Mouse (Mus musculus) midbrain, embryonic 10.5 days (tissue): ENCODE measurements at regions not wholly inside any gene's neighbourhood (a gene's known extent, or its start where the extent isn't known, plus 50 kb on each side); places are given as distances from the start of the nearest gene placed in this dataset.

Experiments used
- DNase-seq: peaks from one replicate; pipeline ENCODE4 v3.0.0-alpha.2; 2017; ENCODE audit warnings: low spot score
- H3K27ac ChIP-seq: fragments of 300-500 bp; sonication (generic); replicated peaks from 2 replicates; pipeline ENCODE4 v1.5.1; 2016; ENCODE audit warnings: mild to moderate bottlenecking
- H3K27me3 ChIP-seq: fragments of 300-500 bp; sonication (generic); 2 replicates; pipeline ENCODE4 v1.6.1; 2016; ENCODE audit warnings: low read depth, mild to moderate bottlenecking; ENCODE audit not compliant: poor library complexity, severe bottlenecking
- H3K36me3 ChIP-seq: fragments of 300-500 bp; sonication (generic); 2 replicates; pipeline ENCODE4 v1.6.1; 2016; ENCODE audit warnings: mild to moderate bottlenecking, moderate library complexity
- H3K4me1 ChIP-seq: fragments of 300-500 bp; sonication (generic); 2 replicates; pipeline ENCODE4 v1.6.1; 2016
- H3K4me3 ChIP-seq: fragments of 300-500 bp; sonication (generic); 2 replicates; pipeline ENCODE4 v1.5.1; 2016; ENCODE audit warnings: mild to moderate bottlenecking, moderate library complexity
- H3K9me3 ChIP-seq: fragments of 300-500 bp; sonication (generic); replicated peaks from 2 replicates; pipeline ENCODE4 v1.6.1; 2016; ENCODE audit warnings: mild to moderate bottlenecking
- WGBS: fragments of 180-500 bp; shearing (Covaris S2); methylation state at CpG from one replicate; pipeline ENCODE4 v1.1.7; 2016; 5-methylcytosine and 5-hydroxymethylcytosine counted together

DNA sequence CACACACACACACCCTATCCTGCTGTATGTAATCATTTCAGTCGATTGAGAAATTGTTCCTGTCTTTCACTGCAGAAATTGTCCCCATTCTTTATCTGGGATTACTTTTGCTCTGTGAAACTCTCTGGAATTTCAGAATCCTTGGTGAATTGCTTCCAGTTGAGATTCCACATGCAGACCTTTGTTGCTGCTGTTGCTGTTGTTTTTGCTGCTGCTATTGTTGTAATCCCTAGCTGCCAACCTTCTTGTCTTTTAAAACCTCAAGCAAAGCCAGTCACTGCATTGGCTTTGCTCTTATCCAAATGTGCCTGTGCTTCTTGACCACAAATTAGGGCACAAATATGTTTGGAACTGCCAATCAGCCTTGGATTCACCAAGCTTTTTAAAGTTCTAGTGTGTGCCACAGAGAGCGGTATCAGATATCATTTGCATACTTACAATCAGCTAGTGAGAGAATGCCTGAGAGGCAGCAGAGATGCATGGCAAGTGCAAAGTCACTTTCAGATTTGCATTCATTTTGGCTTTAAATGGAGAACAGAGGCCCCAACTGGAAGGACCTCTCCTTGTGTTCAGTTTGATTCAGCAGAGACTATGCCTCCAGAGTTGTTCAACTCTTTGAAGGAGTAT is 1187.0 kb upstream of the Map3k7 start:
- WGBS = 47% methylated on average over 2 of the region's 2 CpGs
- DNase-seq = no peak
- no peaks in the 10 kb centered on the region for H3K27me3 ChIP-seq
- no peaks in the 10 kb centered on the region for H3K36me3 ChIP-seq
- H3K27ac ChIP-seq = peak overlapping the region; percentile 75
- no peaks in the 10 kb centered on the region for H3K9me3 ChIP-seq
- no peak overlapping the region for H3K4me3 ChIP-seq
- peaks cover 22% of the 10 kb centered on the region for H3K4me1 ChIP-seq

DNA sequence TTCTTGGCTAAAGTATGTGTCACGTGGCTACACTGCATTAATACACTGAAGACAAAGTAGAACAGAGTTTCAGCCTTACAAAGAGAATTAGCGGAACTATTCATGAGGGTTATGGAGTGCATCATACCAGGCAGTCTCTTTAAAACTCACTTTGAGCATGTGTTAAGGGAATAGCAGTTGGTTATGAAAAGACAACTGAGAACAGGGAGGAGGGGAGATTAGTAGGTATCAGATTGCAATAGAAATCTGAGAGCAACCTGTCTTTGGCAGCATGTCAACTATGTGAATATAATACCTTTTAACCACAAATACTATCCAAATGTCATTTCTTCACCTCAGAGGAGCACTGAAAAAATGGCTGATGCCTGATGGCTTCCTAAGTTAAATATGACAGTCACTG is 1182.2 kb upstream of the Map3k7 start:
- Histone ChIP-seq H3K36me3 (no peaks in the 10 kb centered on the region), H3K27ac (no peak overlapping the region), H3K4me1 (peaks cover 13% of the 10 kb centered on the region), H3K9me3 (no peaks in the 10 kb centered on the region), H3K4me3 (no peak overlapping the region), H3K27me3 (no peaks in the 10 kb centered on the region)
- no peak for DNase-seq
- 89% methylated on average over 2 of the region's 2 CpGs for WGBS

DNA sequence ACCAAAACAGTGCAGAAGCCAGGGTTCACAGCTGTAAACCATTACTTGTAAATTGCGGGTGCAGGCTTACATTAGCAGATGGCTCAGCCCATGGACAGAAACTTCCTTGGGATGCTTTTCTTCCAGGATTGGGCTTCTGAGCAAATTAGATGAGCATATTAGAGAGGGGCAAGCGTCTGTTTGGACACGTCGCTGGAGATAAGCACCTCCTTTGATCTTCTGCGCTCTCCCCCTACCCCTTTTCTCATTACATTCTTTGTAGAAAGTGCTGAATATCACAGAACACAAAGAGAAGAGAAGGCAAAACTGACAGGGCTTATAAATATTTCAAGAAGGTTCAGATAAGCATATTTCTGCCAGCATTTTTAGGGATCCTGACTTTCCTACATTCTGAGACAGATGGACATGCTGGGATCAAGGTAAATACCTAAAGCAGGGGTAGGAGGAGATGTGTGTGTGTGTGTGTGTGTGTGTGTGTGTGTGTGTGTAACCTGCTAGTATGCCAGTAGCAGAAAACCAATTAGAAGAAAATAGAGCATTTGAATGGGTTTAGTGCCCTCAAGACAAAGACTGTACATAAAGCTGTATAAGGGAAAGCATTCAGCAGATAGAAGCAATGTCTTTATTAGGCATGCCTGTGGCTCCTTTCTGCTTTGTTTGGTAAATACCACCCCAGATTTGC is 1173.8 kb upstream of the Map3k7 start:
- Histone ChIP-seq H3K27ac (peak overlapping the region; percentile 38), H3K4me1 (peaks cover 19% of the 10 kb centered on the region), H3K4me3 (no peak overlapping the region), H3K9me3 (no peaks in the 10 kb centered on the region), H3K27me3 (no peaks in the 10 kb centered on the region), H3K36me3 (no peaks in the 10 kb centered on the region)
- no peak for DNase-seq
- 42% methylated on average over 5 of the region's 5 CpGs for WGBS

DNA sequence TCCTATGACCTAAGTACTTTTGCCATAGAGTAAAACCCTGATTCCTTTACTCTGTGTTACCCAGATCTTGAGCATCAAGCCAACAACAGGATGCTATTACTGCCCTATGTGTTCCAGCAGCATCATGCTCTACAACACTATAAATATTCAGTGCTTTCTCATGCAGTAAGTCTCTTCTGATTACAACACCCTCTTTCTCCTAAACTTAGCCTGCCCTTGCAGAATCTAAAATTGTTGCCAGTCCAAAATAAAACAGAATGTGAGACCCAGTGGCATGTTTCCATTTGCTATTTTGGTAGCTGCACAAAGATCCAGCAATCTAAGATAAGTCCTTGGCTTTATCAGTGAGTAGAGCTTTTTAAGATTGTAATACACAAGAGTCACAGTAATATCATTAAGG is 1154.1 kb upstream of the Map3k7 start:
- H3K4me1 ChIP-seq = no peaks in the 10 kb centered on the region
- H3K27ac ChIP-seq = no peak overlapping the region
- H3K9me3 ChIP-seq = no peaks in the 10 kb centered on the region
- H3K4me3 ChIP-seq = no peak overlapping the region
- H3K36me3 ChIP-seq = no peaks in the 10 kb centered on the region
- no peak for DNase-seq
- H3K27me3 ChIP-seq = no peaks in the 10 kb centered on the region

DNA sequence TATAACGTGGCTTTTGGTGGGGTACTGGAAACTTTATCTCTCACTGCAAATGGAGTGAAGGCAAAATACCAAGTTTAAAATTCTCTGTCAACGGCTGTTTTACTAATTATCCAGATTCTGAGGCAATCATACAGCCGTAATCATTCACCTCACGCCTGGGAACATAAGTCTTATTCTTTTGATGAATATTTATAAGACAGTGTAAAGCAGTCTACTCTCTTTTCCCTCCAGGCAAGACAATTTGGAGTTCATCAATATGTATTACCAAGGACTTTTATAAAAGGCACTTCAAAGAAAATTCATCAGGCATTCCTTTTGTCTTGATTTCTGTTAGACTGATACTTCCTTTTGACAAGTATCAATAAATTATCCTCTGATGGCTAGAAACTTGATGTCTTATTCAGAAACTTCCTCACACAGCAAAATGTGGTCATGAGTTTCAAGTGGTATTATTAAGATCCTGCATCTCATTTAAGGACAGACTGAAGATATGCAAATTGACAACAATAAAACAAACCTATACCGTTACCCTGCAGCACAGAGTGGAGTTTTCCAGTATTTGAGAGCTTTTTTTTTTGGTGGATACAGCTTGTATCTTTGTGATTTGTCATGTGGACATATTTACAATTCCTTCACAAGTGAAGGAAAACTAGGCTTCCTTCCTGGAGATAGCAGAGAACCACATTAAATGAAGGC is 1108.4 kb upstream of the Map3k7 start:
- 80% methylated on average over 5 of the region's 5 CpGs for WGBS
- no peaks in the 10 kb centered on the region for H3K36me3 ChIP-seq
- no peaks in the 10 kb centered on the region for H3K27me3 ChIP-seq
- H3K9me3 ChIP-seq = no peaks in the 10 kb centered on the region
- DNase-seq = no peak
- no peaks in the 10 kb centered on the region for H3K4me1 ChIP-seq
- no peak overlapping the region for H3K4me3 ChIP-seq
- no peak overlapping the region for H3K27ac ChIP-seq

DNA sequence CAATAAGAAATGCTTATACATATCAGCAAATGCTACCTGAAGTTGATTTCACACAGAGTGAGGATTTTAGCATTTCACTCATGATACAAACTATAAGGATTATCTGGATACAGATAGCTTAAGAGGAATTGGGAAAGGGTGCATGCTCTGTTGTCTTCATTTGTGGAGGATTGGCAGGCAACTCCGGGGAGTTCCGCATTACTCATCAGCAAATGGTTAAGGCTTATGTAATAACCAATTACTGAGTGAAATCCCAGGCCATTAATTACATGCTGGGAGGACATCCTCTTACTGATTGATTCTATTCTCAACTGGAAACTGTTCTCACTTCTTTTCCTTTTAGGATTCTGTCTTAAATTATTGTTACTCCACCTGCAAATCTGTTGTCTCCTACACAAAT is 1058.9 kb upstream of the Map3k7 start:
- Histone ChIP-seq H3K27ac (no peak overlapping the region), H3K4me3 (no peak overlapping the region), H3K4me1 (no peaks in the 10 kb centered on the region), H3K36me3 (no peaks in the 10 kb centered on the region), H3K27me3 (no peaks in the 10 kb centered on the region), H3K9me3 (no peaks in the 10 kb centered on the region)
- WGBS = 84% methylated on average over 2 of the region's 2 CpGs
- no peak for DNase-seq

DNA sequence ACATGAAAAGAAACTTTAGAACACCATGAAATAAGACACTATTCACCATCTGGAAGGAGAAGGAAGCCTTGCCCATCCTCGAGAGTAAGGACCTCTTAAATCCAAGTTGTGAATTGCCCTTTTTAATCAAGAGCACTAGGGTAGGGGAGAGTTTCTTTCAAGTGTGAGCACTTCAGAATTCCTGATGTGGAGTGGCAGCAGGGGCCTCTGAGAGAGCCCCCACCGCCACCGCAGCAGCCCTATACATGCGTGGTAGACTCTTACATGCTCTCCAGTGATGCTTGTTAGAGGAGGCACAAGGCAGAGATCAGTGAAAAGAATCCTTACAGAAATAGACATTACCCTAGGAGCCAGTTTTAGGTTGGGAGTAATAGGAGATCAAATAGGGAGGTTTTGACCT is 1041.0 kb upstream of the Map3k7 start:
- Histone ChIP-seq H3K27me3 (no peaks in the 10 kb centered on the region), H3K36me3 (no peaks in the 10 kb centered on the region), H3K27ac (no peak overlapping the region), H3K4me3 (no peak overlapping the region), H3K4me1 (no peaks in the 10 kb centered on the region), H3K9me3 (no peaks in the 10 kb centered on the region)
- 86% methylated on average over 4 of the region's 4 CpGs for WGBS
- no peak for DNase-seq

DNA sequence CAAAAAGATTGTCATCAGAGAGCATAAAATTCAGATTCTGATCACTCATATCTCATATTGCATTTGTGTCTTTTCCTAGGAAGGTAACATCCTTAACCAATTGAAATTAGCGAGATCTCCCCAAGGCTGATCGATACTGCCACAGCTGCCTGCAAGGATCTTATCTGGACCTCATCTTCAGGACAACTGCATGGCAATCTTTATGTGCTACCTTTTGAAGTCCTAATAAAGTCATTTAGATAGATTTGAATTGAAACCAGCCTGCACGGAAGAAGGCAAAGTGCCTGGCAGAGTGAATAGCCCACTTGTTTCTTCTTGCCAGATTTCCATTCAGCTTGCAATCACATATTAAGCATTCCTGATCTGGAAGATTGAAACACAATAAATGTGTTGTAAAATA is 1031.5 kb upstream of the Map3k7 start:
- DNase-seq = no peak
- WGBS = 73% methylated on average over 3 of the region's 3 CpGs
- Histone ChIP-seq H3K4me1 (no peaks in the 10 kb centered on the region), H3K27ac (no peak overlapping the region), H3K36me3 (no peaks in the 10 kb centered on the region), H3K4me3 (no peak overlapping the region), H3K9me3 (no peaks in the 10 kb centered on the region), H3K27me3 (no peaks in the 10 kb centered on the region)

DNA sequence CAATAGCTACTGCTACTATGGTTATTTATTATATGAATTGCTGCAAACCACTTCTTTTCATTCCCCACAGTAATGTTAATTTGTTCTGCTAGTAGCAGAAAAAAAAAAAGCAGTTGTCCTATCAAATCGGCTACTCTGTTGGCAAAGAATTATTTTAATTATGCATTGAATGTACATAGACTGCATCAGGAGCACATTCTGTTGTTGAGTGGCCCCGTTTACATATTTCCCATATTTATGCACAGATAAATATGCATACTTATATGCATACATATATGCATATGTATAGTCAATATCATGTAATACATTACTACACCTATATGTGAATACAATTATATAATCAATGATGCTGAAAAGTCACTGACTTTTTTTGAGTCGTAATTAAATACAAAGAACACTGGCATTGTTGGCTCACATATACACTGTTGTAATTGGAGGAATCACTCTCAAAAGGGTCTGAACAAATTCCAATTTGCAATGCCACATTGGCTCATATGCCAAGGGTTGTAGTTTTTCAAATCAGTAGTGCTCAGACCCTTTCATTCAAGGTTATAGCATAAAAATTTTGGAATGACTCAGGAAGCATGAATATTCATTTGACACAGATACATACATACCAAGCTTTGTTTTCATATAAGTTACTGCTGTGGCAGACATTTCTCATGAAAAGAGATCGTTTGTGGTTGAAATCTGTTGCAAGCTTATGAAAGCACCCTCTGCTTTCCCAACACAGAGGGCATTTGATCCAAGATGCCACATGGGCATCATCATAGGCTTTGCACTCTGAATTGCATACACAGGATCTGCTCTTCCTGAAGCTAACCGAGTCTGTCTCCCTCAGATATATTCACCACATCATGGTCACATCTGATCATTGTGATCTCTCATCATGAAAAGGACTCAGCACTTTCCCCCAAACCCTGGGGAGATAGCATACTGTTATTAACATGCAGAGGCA is 1030.6 kb upstream of the Map3k7 start:
- Histone ChIP-seq H3K27me3 (no peaks in the 10 kb centered on the region), H3K4me1 (no peaks in the 10 kb centered on the region), H3K27ac (no peak overlapping the region), H3K4me3 (no peak overlapping the region), H3K9me3 (no peaks in the 10 kb centered on the region), H3K36me3 (no peaks in the 10 kb centered on the region)
- DNase-seq = no peak
- WGBS = 86% methylated on average over 5 of the region's 5 CpGs

DNA sequence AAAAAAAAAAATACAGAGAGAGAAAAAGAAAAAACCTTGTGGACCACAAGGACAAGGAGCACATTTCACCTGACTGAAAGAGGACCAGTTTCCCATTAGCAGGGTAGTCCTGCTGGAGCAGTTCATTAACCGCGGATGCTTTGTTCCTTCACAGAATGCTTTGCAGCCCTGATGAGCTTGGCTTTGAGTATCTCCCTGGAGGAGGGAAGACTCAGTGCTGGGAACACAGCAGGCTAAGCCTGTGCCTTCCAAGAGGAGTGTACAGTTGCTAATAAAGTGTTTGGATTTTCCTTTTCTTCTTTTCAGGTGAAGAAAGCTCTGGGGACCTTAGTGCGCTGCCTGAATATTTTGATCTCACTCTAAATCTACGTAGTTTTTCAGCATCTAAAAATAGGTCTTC is 980.3 kb upstream of the Map3k7 start:
- Histone ChIP-seq H3K27me3 (no peaks in the 10 kb centered on the region), H3K4me1 (0 out of 2 replicates have a peak, but pooled peaks cover 4% of the 10 kb centered on the region), H3K36me3 (no peaks in the 10 kb centered on the region), H3K4me3 (no peak overlapping the region), H3K9me3 (no peaks in the 10 kb centered on the region), H3K27ac (no peak overlapping the region)
- DNase-seq = no peak
- WGBS = 76% methylated on average over 4 of the region's 4 CpGs

DNA sequence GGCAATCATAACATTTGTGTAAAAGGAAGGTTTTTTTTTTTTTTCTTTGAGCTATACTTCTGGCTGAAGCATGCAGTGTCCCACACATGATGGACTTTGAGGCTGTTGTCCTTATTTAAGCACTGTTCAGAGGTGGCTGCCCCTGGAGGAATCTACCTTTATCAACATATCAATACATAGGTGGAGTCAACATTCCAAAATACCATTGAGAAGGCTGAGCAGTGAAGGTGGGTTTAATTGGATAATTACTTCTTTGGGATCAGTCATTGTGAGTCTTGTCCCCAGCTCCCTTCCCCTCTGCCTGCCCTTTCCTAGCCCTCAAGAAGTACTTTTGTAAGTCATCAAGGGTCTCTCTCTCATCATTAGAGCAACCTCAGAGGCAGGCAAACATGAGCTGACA is 951.9 kb upstream of the Map3k7 start:
- H3K27ac ChIP-seq = no peak overlapping the region

DNA sequence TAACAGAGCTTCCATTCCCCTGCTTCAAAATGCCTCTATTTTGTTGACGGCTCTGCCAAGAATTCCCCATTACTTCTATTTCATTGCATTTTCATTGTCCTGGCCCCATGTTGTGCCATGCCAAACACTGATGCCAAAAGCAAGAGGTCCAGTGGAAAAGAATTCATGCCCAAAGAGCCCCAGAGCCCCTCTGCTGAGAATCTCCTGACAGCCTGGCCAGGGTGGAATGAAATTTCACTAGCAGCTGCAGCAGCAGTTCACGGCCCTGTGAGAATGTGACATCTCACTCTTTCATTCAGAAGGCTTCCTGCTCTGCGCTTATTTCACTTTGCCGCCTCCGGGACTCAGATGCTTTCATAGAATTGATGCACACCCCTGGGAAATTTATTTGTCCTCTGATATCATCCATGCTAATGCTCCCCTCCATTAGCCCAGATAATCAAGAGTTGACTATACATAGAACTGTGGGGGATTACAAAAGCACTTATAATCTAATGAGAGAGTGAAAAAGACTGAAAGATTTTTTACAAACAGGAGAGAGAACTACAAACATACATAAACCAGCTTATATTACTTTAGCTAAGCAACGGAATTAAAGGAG is 911.7 kb upstream of the Map3k7 start:
- Histone ChIP-seq H3K4me1 (peaks cover 23% of the 10 kb centered on the region), H3K27me3 (no peaks in the 10 kb centered on the region), H3K9me3 (no peaks in the 10 kb centered on the region), H3K27ac (peak overlapping the region; percentile 57; the same call in 1 of the 2 replicates), H3K36me3 (no peaks in the 10 kb centered on the region), H3K4me3 (no peak overlapping the region)
- 63% methylated on average over 6 of the region's 6 CpGs for WGBS
- DNase-seq = no peak

More for the DNA sequence above, 951.9 kb upstream of the Map3k7 start:
- Histone ChIP-seq H3K9me3 (no peaks in the 10 kb centered on the region), H3K36me3 (no peaks in the 10 kb centered on the region), H3K27me3 (no peaks in the 10 kb centered on the region), H3K4me3 (no peak overlapping the region), H3K4me1 (no peaks in the 10 kb centered on the region)
- no peak for DNase-seq
